24 mouse cellular contexts compared by ENCODE assay signal in the genomic region with DNA sequence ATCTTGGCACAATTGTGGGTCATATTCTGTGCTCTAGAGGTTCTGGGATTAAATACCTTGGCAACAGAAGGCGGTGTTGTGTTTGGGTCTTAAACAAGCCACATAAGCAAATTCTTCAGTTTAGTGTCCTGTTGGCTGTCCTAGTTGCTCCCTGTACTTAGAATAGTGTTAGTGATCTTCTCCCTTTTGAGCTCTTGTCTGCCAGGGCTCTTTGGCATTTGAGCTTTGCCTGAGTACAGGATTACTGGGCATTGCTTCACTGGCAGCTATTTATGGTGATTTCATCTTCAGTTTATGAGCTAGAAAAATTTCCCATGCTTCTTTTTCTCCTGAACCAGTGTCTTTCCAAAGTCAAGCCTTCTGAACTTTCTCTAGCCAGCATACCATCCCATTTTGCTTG.
"Had no signal": no experiment of that assay in that cellular context is flagged by ENCODE, and none has a peak within 500 bp of the region (broad histone marks: within the 10 kb centered on the region; RNA-seq: fewer than 3 reads in every experiment).

No protein-coding gene starts in this region.

- H3K4me3 ChIP-seq: heart, embryonic 10.5 days; heart, embryonic 13.5 days; heart, embryonic 15.5 days; hindbrain, embryonic 13.5 days; hindbrain, embryonic 15.5 days; kidney, embryonic 15.5 days; layer of hippocampus, adult 2 months; left cerebral cortex, adult 2 months; limb, embryonic 10.5 days; limb, embryonic 12.5 days; liver, embryonic 13.5 days had no signal

- ATAC-seq: forebrain, embryonic 16.5 days; hindbrain, postnatal 0 days; intestine, embryonic 16.5 days had no signal

- DNase-seq: heart, adult 18-20 months; heart, postnatal 14 days; heart, postnatal 36 days; kidney, adult 11 months; kidney, adult 2 months; kidney, adult 9 months; kidney, postnatal 14 days; kidney, postnatal 36 days; liver; liver, embryonic 13.5 days had no signal

- H3K27ac ChIP-seq: heart, embryonic 10.5 days; heart, embryonic 13.5 days; heart, embryonic 15.5 days; hindbrain, embryonic 13.5 days; hindbrain, embryonic 15.5 days; hindbrain, postnatal 0 days; kidney, embryonic 15.5 days; kidney, postnatal 0 days; layer of hippocampus, adult 2 months; left cerebral cortex, adult 2 months; limb, embryonic 10.5 days; limb, embryonic 12.5 days; liver, embryonic 13.5 days had no signal
